Mouse (Mus musculus): ENCODE results near the gene Mical2. TPM values are rescaled to one million over a fixed set of nuclear protein-coding genes. Genes with fewer than 3 reads are reported as not detected.

The Mical2 gene
- polyA plus RNA-seq, 1 experiment from 2014 or later, result 134 TPM

- peaks cover 62% of the 10 kb centered on the region for H3K4me1 ChIP-seq (replicated peaks)
- 44% methylated on average over 2 of the region's 2 CpGs for WGBS
- H3K27me3 ChIP-seq, result no peaks in the 10 kb centered on the region
- no peaks in the 10 kb centered on the region for H3K9me3 ChIP-seq (replicated peaks)
- peaks cover 29% of the 10 kb centered on the region for H3K36me3 ChIP-seq
- peak overlapping the region; percentile 74 for H3K27ac ChIP-seq
- no peak for ATAC-seq (replicated peaks; ENCODE audit: insufficient number of reproducible peaks, insufficient read depth, low FRiP score, low read depth)
- H3K9ac ChIP-seq, result no peak overlapping the region
- H3K4me3 ChIP-seq, result no peak overlapping the region
- H3K4me2 ChIP-seq, result no peak overlapping the region
Observed at GRCm38 (mm10) chr7:112244071-112244470, 18.4 kb downstream of the Mical2 start.

DNA sequence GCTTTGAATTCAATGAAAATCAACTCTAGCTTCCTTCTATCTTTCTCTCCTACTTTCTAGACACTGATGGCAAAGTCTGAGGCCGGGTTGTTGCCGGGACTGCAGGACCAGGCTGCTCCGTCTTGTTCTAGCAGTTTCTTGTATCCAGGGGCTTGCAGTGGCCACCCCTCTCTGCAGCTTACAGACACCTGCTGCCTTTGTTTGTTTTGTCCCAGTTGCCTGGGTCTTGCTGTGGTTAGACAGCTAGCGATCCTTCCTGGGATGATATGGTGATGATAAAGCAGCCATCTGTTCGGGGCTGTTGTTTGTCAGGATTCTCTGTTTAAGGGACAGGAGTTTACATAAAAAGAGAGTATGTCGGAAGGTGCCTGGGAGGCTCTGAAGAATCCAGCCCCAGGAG, 19.0 kb downstream of the Mical2 start:
- H3K4me3 ChIP-seq, result no peak overlapping the region
- H3K27me3 ChIP-seq, result no peaks in the 10 kb centered on the region
- no peaks in the 10 kb centered on the region for H3K9me3 ChIP-seq (replicated peaks)
- ATAC-seq (replicated peaks; ENCODE audit: insufficient number of reproducible peaks, insufficient read depth, low FRiP score, low read depth), result no peak
- 30% methylated on average over 6 of the region's 6 CpGs for WGBS
- peaks cover 66% of the 10 kb centered on the region for H3K4me1 ChIP-seq (replicated peaks)
- H3K27ac ChIP-seq, result peak overlapping the region; percentile 74; the same call in 1 of the 2 replicates
- H3K9ac ChIP-seq, result no peak overlapping the region
- H3K36me3 ChIP-seq, result peaks cover 26% of the 10 kb centered on the region
- H3K4me2 ChIP-seq, result no peak overlapping the region

GRCm38 (mm10) chr7:112245839-112246438, 20.3 kb downstream of the Mical2 start:
- H3K4me1 ChIP-seq (replicated peaks), result peaks cover 75% of the 10 kb centered on the region
- H3K4me3 ChIP-seq, result no peak overlapping the region
- no peaks in the 10 kb centered on the region for H3K27me3 ChIP-seq
- H3K9me3 ChIP-seq (replicated peaks), result no peaks in the 10 kb centered on the region
- H3K9ac ChIP-seq, result no peak overlapping the region
- H3K36me3 ChIP-seq, result peaks cover 23% of the 10 kb centered on the region
- no peak overlapping the region for H3K27ac ChIP-seq
- no peak overlapping the region for H3K4me2 ChIP-seq
- 73% methylated on average over 4 of the region's 4 CpGs for WGBS
- no peak for ATAC-seq (replicated peaks; ENCODE audit: insufficient number of reproducible peaks, insufficient read depth, low FRiP score, low read depth)

DNA sequence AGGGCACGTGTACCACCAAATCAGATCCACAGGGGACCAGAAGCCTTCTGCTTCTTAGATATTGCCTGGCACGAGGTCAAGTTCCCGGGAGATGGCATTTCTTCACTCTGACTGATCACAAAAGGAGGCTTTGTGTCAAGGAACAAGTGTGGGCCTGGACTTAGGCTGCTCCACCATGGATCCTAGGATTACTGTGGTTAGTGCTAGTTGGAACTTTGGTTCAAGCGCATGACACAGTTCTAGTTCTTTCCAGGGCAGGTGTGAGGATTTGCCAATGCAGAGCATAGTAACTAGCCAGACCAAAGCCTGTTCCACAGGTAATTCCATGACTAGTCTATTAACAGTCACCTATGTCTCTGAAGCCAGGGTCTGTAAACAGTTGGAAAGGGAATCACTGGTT, 20.8 kb downstream of the Mical2 start:
- H3K4me3 ChIP-seq, result no peak overlapping the region
- H3K36me3 ChIP-seq, result peaks cover 23% of the 10 kb centered on the region
- WGBS, result 82% methylated on average over 4 of the region's 4 CpGs
- no peak overlapping the region for H3K9ac ChIP-seq
- H3K4me2 ChIP-seq, result no peak overlapping the region
- no peaks in the 10 kb centered on the region for H3K9me3 ChIP-seq (replicated peaks)
- peaks cover 75% of the 10 kb centered on the region for H3K4me1 ChIP-seq (replicated peaks)
- H3K27ac ChIP-seq, result no peak overlapping the region
- H3K27me3 ChIP-seq, result no peaks in the 10 kb centered on the region
- no peak for ATAC-seq (replicated peaks; ENCODE audit: insufficient number of reproducible peaks, insufficient read depth, low FRiP score, low read depth)

DNA sequence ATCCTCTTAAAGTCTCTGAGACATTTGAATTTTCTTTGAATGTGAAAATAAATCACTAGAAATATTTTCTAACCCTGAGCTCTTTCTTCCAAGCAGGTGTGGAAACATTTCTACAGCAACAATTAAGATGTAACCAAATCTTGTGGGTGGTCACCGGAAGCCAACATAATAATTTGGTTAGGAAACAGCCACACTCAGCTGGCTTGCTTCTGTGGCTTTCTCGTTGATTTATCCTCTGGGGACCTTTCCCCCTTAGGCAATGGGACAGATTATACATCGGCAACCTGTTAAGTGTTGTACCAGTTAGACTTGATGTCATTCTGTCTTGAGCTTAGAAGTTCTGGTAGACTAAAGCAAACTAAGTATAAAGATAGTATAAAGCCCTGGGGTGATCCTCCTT, 22.2 kb downstream of the Mical2 start:
- Histone ChIP-seq H3K4me1 (replicated peaks) (peaks cover 78% of the 10 kb centered on the region), H3K4me3 (no peak overlapping the region), H3K9me3 (replicated peaks) (no peaks in the 10 kb centered on the region), H3K36me3 (peaks cover 14% of the 10 kb centered on the region; the same call in 1 of the 2 replicates), H3K4me2 (no peak overlapping the region), H3K9ac (no peak overlapping the region), H3K27me3 (no peaks in the 10 kb centered on the region), H3K27ac (no peak overlapping the region)
- ATAC-seq (replicated peaks; ENCODE audit: insufficient number of reproducible peaks, insufficient read depth, low FRiP score, low read depth), result no peak
- 84% methylated on average over 3 of the region's 3 CpGs for whole genome bisulfite sequencing

- Histone ChIP-seq H3K27me3 (no peaks in the 10 kb centered on the region), H3K9me3 (replicated peaks) (no peaks in the 10 kb centered on the region), H3K4me2 (no peak overlapping the region), H3K9ac (no peak overlapping the region), H3K4me1 (replicated peaks) (peaks cover 72% of the 10 kb centered on the region), H3K36me3 (peaks cover 16% of the 10 kb centered on the region; the same call in 1 of the 2 replicates), H3K4me3 (no peak overlapping the region), H3K27ac (peak overlapping the region; percentile 71)
- no peak for ATAC-seq (replicated peaks; ENCODE audit: insufficient number of reproducible peaks, insufficient read depth, low FRiP score, low read depth)
- 53% methylated on average over 4 of the region's 4 CpGs for WGBS
Observed at GRCm38 (mm10) chr7:112249476-112249875, 23.8 kb downstream of the Mical2 start.

DNA sequence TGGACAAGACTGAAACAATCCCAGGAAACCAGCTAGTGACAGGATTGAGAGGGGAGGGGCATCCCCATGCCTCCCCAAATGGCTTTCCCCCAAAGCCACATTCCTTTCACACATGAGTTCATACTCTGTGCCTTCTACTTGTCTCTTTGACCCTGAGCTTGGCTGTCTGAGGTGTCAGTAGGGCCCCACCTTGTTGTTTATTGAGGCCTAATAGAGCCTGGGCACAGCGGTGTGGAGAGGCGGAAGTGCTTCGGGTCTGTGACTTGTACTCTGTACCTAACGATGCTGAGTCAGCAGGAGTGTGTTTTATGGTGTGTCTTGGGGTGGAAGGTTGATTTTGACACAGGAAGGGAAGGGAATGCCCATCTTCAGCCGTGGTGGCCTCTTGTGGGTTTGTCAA, 26.4 kb downstream of the Mical2 start:
- H3K4me1 ChIP-seq (replicated peaks), result peaks cover 74% of the 10 kb centered on the region

GRCm38 (mm10) chr7:112254233-112254632, 28.6 kb downstream of the Mical2 start:
- ATAC-seq (replicated peaks; ENCODE audit: insufficient number of reproducible peaks, insufficient read depth, low FRiP score, low read depth), result no peak
- peak overlapping the region; percentile 17 for H3K27ac ChIP-seq
- WGBS, result 69% methylated on average over 3 of the region's 3 CpGs
- H3K4me3 ChIP-seq, result no peak overlapping the region
- no peaks in the 10 kb centered on the region for H3K27me3 ChIP-seq
- H3K4me1 ChIP-seq (replicated peaks), result peaks cover 91% of the 10 kb centered on the region
- H3K9ac ChIP-seq, result no peak overlapping the region
- H3K4me2 ChIP-seq, result no peak overlapping the region
- peaks cover 17% of the 10 kb centered on the region; the same call in 1 of the 2 replicates for H3K36me3 ChIP-seq
- no peaks in the 10 kb centered on the region for H3K9me3 ChIP-seq (replicated peaks)

More for the DNA sequence above, 26.4 kb downstream of the Mical2 start:
- H3K9ac ChIP-seq, result no peak overlapping the region
- H3K4me3 ChIP-seq, result no peak overlapping the region
- ATAC-seq (replicated peaks; ENCODE audit: insufficient number of reproducible peaks, insufficient read depth, low FRiP score, low read depth), result no peak; the same call in 1 of the 2 replicates
- H3K9me3 ChIP-seq (replicated peaks), result no peaks in the 10 kb centered on the region
- no peak overlapping the region for H3K4me2 ChIP-seq
- WGBS, result 50% methylated on average over 5 of the region's 5 CpGs
- no peaks in the 10 kb centered on the region for H3K27me3 ChIP-seq
- peaks cover 17% of the 10 kb centered on the region; the same call in 1 of the 2 replicates for H3K36me3 ChIP-seq
- peak overlapping the region; percentile 71 for H3K27ac ChIP-seq

DNA sequence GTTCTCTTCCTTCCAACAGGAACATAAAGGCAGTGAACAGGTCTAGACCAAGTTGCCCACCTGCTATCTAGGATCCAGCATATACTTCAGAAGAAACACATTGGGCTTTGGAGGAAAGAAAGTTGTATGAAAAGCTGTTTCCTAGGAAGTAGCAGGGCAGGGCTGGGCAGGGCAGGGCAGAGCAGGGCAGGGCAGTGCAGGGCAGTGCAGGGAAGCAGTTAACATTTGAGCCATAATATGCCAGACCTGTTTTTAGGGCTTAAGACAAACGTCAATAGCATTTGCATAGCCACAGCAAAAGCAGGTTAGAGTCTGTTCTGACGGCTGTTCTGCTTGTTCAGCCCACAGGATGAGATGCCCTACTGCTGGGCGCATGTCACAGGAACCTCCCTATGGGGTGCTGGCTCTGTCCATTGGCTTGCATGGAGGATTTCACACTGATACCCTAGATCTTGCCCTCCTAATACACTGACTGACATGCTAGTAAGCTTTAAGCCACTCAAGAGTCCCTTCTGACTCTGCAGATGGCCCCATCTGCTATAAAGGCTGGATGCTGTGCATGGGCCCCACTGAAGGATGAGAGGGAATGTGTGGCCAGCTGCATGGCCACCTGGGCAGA, 29.7 kb downstream of the Mical2 start:
- H3K27me3 ChIP-seq, result no peaks in the 10 kb centered on the region
- H3K9ac ChIP-seq, result 0 out of 2 replicates have a peak overlapping the region, but pooled peaks have one; percentile 1
- H3K36me3 ChIP-seq, result peaks cover 17% of the 10 kb centered on the region; the same call in 1 of the 2 replicates
- H3K27ac ChIP-seq, result peak overlapping the region; percentile 88
- no peak overlapping the region for H3K4me3 ChIP-seq
- no peak overlapping the region for H3K4me2 ChIP-seq
- peaks cover 89% of the 10 kb centered on the region for H3K4me1 ChIP-seq (replicated peaks)
- 49% methylated on average over 3 of the region's 3 CpGs for WGBS
- H3K9me3 ChIP-seq (replicated peaks), result no peaks in the 10 kb centered on the region
- ATAC-seq (replicated peaks; ENCODE audit: insufficient number of reproducible peaks, insufficient read depth, low FRiP score, low read depth), result no peak

- ATAC-seq (replicated peaks; ENCODE audit: insufficient number of reproducible peaks, insufficient read depth, low FRiP score, low read depth), result peak; percentile 69
- peaks cover 17% of the 10 kb centered on the region; the same call in 1 of the 2 replicates for H3K36me3 ChIP-seq
Observed at GRCm38 (mm10) chr7:112258338-112258903, 32.8 kb downstream of the Mical2 start.

DNA sequence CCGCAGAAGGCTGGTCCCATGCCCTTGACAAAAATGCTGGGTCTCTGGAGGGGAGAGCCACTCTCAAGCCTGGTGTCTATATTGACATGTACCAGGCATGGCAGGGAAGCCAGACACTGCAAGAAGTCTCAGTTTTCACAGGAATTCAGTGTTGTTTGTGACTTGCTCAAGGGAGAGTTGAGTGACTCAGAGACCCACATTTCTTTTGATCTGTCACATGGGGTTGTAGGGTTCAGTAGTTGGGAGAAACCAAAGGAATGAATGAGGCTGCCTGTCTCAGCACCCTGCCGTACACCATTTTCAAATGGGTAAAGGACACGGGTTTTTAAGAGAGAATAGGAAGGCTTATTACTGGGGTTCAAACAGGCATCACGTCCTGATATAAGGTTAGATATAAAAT, 33.6 kb downstream of the Mical2 start:
- Histone ChIP-seq H3K9me3 (replicated peaks) (no peaks in the 10 kb centered on the region), H3K27ac (peak overlapping the region; percentile 88), H3K4me1 (replicated peaks) (peaks cover 90% of the 10 kb centered on the region), H3K36me3 (peaks cover 16% of the 10 kb centered on the region; the same call in 1 of the 2 replicates), H3K4me2 (no peak overlapping the region), H3K27me3 (no peaks in the 10 kb centered on the region), H3K4me3 (no peak overlapping the region), H3K9ac (peak overlapping the region; percentile 4; the same call in 1 of the 2 replicates)
- WGBS, result 66% methylated on average over 4 of the region's 4 CpGs
- ATAC-seq (replicated peaks; ENCODE audit: insufficient number of reproducible peaks, insufficient read depth, low FRiP score, low read depth), result no peak

More at GRCm38 (mm10) chr7:112258338-112258903, 32.8 kb downstream of the Mical2 start:
- no peak overlapping the region for H3K9ac ChIP-seq
- no peaks in the 10 kb centered on the region for H3K9me3 ChIP-seq (replicated peaks)
- H3K4me1 ChIP-seq (replicated peaks), result peaks cover 89% of the 10 kb centered on the region
- WGBS, result 29% methylated on average over 4 of the region's 4 CpGs
- peak overlapping the region; percentile 88 for H3K27ac ChIP-seq
- no peak overlapping the region for H3K4me3 ChIP-seq
- H3K4me2 ChIP-seq, result no peak overlapping the region
- no peaks in the 10 kb centered on the region for H3K27me3 ChIP-seq
